Mouse (Mus musculus): Measurements from ENCODE around the gene Dennd1a.

Gene Dennd1a

DNA sequence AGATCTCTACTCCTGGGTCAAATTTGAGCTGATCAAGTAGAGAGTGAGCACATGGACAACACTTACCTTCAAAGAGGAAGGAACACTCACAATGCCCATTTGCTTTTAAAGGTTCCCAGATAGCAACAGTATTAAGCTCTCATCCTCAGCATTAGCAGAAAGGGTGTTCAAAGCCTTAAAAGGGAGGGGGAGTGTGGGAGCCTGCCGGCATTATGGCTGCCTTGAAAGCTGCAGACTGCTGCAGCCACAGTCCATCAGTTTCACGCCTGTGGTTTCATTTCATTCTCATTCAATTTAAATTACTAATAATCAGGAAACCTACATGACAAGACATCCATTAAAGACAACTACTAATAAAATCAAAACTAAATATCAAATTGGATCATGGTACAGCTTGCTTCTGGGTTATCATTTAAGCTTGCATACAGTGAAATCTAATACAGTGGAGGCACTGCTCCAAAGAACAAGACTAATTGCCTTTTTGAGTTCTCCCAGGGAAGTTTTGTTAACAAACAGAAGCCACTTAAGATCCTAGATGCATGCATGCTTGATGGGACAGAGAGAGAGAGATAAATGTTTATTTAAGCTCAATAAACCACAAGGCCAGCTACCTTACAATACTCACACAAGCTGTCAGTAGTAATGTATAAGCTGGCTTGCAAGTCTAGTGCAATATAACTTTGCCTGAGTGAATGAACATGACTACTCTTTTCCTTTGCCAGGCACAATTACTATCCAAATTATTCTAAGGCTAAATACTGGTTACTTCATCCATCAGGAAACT, 192.6 kb downstream of the Dennd1a start:
- POLR2A ChIA-PET: interaction anchor here in 1 of 4 experiments (1.8 kb wide), 1 partner anchor 12 kb away, joined by 7 read pairs; no protein-coding TSS in a partner anchor
- CTCF ChIA-PET: no interaction called here

DNA sequence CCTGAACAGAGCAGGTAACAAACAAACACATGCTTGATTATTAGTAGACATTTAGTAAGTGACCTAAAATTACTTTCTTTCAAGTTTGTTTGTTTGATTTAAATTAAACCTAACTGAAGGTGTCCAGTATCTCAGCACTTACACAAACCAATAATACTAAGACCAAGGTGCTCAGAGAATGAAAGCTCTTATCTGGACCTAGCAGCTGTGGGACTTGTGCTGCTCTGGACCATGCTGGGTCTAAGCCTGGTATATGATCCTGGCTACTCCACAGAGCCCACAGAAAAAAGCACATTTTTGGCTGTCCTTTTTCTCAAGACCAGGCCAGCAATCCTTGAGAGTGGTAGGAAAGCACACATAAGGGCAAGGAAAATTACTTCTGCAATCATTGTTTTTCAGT, 193.2 kb downstream of the Dennd1a start:
- ChIA-PET POLR2A (interaction anchor here in 1 of 4 experiments (1.8 kb wide), 1 partner anchor 12 kb away, joined by 7 read pairs; no protein-coding TSS in a partner anchor), CTCF (no interaction called here)

DNA sequence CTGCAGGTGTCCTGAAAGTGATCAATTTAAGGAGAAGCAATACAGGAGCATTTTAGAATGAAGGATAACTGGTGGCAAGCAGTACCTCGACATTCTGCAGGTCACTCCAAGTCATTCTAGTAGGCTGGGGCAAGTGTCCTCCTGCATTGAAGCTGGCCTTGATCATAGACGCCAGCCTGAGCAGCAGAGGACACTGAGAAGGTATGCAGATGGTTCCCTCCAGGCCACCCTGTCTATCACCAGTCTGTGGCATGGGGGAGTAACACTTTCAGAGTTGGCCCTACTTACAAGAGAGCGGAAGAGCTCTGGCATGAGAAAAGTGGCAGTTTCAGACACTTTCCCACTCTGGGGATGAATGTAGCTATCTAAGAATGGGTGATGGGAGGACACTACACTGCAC, 193.9 kb downstream of the Dennd1a start:
- POLR2A ChIA-PET: no interaction called here

DNA sequence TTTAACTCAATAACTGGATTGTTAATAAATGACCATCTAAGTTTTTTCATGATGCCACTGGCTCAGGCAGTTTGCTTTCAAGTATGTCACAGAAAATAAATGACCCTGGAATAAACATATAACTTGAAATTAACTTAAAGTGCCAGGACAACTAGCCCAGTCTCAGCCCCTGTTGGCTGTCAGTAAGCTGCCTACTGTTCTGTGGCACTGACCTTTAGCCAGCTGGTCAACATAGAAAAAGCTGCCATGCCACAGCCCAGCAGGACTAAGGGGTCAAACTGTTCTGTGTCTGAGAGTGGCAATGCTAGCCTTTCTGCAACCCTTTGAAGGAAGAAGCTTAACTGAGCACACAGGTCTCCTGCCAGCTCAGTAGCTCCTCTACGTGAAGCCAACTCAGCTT, 198.8 kb downstream of the Dennd1a start:
- CTCF ChIA-PET: interaction anchor here in 1 of 4 experiments (0.5 kb wide), 1 partner anchor 102 kb away, joined by 4 read pairs; no protein-coding TSS in a partner anchor
- POLR2A ChIA-PET: no interaction called here

More for the DNA sequence above, 193.9 kb downstream of the Dennd1a start:
- CTCF ChIA-PET: no interaction called here

DNA sequence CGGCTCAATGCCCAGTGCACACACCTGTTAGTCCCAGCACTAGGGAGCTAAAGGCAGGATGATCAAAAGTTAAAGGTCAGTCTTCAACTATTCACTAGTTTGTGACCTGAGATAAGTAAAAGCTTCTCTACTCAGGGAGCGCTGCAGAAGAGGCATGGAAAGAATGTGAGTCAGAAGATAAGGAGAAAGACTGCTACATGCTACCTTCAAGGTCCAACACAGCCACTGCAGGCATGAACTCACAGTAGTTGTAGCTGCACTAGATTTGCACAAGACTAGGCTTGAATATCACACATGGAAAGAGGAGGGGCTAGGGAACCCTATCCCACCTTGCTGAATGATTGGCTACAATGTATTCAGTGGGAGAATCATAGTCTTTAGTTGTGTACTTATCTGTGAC, 202.1 kb downstream of the Dennd1a start:
- CTCF ChIA-PET: no interaction called here
- POLR2A ChIA-PET: no interaction called here

DNA sequence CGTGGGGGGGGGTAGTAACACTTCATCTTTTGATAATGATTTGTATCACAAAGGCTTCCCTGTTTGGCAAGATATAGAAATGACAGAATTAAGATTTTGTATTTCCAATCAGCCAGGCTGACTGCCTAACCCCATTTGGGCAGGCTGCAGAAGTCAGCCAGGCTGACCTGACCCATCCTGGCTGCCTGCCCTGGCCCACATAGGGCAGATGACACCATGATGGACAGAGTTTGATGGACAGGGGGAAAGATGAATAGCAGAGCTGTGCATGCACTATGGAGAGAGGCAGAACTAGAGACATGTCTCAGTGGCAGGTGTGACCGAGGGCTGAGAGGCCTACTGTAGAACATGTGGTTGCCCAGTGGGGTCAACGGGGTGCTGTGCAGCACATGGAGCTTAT, 203.9 kb downstream of the Dennd1a start:
- POLR2A ChIA-PET: no interaction called here
- CTCF ChIA-PET: no interaction called here

DNA sequence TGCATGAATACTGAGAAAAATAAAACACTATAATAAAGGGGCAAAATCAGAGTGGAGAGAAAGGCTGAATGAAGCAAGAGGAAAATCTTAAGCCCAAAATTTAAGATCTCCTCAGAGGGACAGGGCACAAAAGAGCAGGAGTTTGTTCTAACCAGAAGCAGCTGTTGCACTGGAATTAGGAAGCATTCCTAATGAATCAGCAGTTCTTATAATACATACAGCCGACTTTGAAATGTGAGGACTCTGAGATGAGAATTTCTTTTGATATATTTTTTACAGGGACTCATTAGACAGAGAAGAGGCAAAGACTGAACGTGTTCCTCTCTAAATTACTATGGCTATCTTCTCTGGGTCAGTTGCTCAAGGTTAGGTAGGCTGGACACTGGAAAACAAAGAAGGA, 212.7 kb downstream of the Dennd1a start:
- POLR2A ChIA-PET: no interaction called here
- CTCF ChIA-PET: no interaction called here

DNA sequence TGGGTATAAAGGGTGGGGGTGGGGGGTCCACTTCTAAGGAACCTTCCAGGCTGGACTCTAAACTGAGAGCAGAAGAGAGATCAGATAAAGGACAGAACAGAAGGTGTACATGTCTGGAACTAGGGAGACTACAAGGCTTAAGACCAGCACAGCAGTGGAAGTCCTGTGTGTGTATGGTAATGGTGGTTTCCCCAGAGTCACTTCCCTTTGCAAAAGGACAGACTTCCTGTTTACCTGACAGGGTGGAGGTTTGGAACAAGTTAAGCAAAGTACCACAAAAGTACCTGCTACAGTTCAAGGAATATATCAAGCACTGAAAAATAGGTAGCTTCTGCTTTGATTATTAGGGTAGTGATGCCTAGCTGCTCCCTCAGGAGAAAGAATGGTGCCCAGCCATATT, 215.1 kb downstream of the Dennd1a start:
- CTCF ChIA-PET: no interaction called here

DNA sequence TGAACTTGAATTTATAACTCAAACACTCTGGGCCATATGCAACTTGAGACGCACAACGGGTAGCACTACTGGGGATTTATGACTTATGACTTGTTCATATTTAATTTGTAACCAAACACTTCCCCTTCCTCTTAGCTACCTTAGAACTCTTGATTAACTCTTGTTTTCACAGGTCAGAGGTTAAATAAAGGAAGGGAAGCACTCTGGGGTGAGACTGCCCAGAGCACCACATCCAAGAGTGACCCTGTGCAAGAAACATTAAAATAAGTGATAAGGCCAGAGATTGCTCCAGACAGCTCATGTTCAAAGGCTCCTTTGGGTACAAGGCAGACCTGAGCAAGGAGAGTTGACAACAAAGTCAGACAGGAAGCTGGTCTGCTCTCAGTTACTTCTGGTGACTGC, 219.0 kb downstream of the Dennd1a start:
- ChIA-PET CTCF (interaction anchor here in 1 of 4 experiments (0.6 kb wide), 1 partner anchor 383 kb away, joined by 3 read pairs; no protein-coding TSS in a partner anchor), POLR2A (interaction anchor here in 1 of 4 experiments (1.2 to 1.3 kb wide), 2 partner anchors 15 to 16 kb away, joined by 3 read pairs; no protein-coding TSS in a partner anchor)

More for the DNA sequence above, 215.1 kb downstream of the Dennd1a start:
- POLR2A ChIA-PET: interaction anchor here in 1 of 4 experiments (0.5 kb wide), 1 partner anchor 40 kb away, joined by 3 read pairs; no protein-coding TSS in a partner anchor

DNA sequence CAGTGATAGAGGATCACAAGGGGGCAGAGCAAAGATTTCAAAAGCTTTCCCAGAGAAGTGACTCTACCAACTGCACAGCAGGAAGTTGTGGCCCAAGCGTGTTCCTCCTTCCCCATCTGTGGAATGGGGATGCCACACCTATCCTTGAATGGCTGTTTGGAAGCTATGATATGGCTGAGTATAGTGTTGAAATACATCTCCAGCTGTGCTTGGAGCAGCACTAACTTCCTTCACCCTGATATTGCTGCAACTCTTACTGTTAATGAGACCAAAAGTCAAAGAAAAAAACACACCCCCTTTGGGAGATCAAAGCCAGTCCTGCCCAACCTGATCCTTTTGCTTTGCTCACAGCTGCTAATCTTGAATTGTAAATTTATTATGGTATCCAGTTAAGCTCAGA, 221.3 kb downstream of the Dennd1a start:
- CTCF ChIA-PET: interaction anchor here in 2 of 4 experiments (0.6 to 0.7 kb wide), 2 partner anchors 74 to 131 kb away, joined by 5 to 10 read pairs; no protein-coding TSS in a partner anchor
- POLR2A ChIA-PET: interaction anchor here in 1 of 4 experiments (1.3 to 1.4 kb wide), 2 partner anchors 10 to 13 kb away, joined by 4 to 6 read pairs; no protein-coding TSS in a partner anchor

DNA sequence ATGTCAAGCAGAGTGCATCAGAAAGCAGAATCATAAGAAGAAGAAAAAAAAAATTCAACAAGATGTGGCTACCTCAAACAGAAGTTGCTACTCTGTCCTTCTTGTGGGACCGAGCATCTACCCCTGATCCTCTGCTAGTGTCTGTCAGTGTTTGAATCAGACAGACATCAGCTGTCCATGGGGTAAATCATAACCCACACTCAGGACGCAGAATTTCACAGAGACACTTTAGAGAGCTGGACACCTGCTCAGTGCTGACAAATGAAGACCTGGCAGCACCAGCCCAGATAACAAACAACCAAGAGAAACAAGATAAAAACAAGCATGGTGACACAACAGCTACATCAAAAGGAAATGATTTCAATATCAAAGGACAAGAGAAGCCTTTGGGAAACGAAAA, 222.9 kb downstream of the Dennd1a start:
- CTCF ChIA-PET: no interaction called here
- POLR2A ChIA-PET: interaction anchor here in 1 of 4 experiments (0.7 kb wide), 1 partner anchor 11 kb away, joined by 3 read pairs; no protein-coding TSS in a partner anchor

DNA sequence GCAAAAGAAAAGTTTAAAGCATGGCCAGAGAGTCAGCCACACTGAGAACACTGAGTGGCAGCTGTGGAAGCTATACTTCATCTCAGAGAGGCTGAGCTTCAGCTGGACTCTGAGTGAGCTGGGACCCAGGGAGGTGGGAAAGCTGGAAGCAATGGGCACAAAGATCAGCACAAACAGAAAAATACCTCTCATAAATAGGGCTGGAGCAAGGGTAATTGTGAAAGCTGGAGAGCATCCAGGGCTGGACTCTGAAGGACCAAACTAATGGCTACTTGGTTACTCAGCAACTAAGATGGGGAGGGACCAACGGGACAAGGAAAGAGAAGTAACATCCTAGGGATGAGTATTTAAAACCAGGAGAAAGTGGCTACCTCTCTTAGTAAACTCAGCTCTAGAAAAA, 225.0 kb downstream of the Dennd1a start:
- CTCF ChIA-PET: no interaction called here

DNA sequence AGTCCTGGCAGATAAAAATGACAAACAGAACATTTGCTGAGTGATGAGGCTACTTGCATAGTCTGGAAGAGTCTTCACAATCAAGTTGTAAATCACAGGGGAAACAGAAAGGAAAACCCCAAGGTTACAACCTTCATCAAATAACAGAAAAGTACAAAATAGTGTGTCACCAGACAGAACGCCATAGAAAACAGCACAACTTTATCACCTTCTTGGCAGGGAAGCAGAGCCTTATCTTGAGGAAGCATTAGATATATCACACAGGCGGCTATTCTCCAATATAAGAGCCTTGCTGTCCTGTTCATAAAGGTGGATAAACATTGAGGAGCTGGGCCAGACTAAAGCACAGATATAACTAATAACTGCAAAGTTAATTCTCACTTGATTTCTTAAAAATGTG, 225.7 kb downstream of the Dennd1a start:
- POLR2A ChIA-PET: interaction anchor here in 2 of 4 experiments (2.0 to 2.5 kb wide), 3 partner anchors 8 to 11 kb away, joined by 4 to 11 read pairs (median 6); no protein-coding TSS in a partner anchor
- CTCF ChIA-PET: no interaction called here

More for the DNA sequence above, 225.0 kb downstream of the Dennd1a start:
- POLR2A ChIA-PET: interaction anchor here in 2 of 4 experiments (2.0 to 2.5 kb wide), 3 partner anchors 9 to 11 kb away, joined by 4 to 11 read pairs (median 6); no protein-coding TSS in a partner anchor

DNA sequence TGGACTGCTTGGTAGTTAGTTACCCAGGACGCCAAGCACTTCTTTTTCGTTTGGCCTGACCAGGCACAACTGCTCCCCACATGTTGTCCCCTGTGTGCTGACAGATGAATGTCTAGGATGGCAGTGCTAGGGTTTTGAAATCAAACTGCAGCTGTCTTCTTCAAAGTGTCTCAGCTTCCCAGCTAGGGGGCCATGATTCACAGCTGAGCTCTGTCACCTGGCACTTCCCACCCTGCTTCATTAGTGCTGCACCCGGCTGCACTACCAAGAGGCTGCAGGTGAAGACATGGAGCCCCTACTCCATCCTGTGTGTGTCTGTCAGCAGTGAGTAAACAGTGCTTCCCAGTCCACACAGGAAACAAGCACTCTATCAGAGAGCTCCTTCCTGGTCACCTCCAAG, 234.8 kb downstream of the Dennd1a start:
- ChIA-PET POLR2A (interaction anchor here in 2 of 4 experiments (0.5 to 2.5 kb wide), 8 partner anchors 9 to 606 kb away, joined by 3 to 11 read pairs (median 4); no protein-coding TSS in a partner anchor), CTCF (no interaction called here)

DNA sequence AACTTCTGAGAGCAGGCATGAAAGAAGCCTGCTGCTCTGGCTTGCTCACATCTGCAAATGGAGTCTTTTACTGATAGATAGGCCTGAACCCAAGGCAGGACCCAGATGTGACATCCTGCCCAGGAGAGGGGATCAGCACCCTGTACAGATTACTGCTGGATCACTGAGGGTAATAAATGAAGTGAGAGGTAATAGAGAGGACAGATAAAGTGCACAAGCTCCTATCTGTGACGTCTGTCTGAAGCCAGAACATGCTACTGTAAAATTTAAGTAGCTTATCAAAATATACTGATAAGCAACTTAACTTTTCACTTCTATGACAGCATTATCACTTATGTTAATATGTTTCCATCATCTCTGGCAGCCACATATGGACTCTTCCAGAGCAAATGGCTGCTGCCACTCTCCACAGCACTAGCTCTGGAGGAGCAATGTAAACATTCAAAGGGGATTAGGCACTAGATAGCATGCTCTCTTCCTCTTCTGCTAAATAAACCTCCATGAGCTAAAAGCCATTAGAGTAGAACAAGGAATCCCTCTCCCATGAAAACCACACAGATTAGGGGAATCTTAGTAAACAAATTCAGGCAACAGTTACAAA, 235.6 kb downstream of the Dennd1a start:
- ChIA-PET CTCF (no interaction called here), POLR2A (interaction anchor here in 1 of 4 experiments (0.7 to 2.5 kb wide), 4 partner anchors 10 to 607 kb away, joined by 3 to 11 read pairs (median 4); no protein-coding TSS in a partner anchor)

DNA sequence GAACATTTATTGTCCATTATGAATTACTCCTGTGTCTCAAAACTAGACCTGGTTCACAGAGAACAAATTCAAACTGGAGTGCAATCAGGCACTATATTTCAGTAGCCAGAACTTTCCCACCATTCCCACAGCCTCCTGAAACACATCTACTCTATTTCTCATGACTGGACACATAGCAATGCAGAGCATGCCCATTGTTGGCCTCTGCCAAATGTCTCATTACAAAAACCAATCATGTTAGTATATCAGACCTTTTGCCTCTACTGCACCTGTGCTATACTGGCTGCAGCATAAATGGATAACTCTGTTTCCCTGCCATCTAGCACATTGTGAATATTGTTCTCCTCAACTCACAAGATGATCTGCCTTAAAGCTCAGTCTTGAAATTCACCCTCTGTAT, 238.2 kb downstream of the Dennd1a start:
- POLR2A ChIA-PET: interaction anchor here in 2 of 4 experiments (0.6 to 1.0 kb wide), 2 partner anchors 52 to 703 kb away, joined by 3 read pairs; no protein-coding TSS in a partner anchor
- CTCF ChIA-PET: no interaction called here

DNA sequence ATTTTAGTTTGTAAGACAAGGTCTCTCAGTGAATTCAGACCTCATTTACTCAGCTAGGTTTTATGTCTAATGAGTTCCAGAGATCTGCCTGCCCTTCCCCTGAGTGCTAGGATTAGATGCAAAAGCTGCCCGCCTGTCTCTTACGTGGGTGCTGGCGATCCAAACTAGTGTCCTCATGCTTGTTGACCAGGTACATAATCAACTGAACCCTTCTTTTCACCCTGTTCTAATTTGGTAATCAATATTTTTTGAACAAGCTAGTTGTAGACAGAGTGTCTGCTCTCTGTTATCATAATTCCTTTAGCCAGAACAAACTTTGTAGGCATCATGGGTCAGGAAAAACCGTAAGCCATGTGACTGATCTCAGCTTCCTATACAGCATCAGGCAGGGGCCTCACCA, 241.9 kb downstream of the Dennd1a start:
- CTCF ChIA-PET: no interaction called here
- POLR2A ChIA-PET: interaction anchor here in 2 of 4 experiments (0.5 to 0.6 kb wide), 2 partner anchors 267 to 645 kb away, joined by 3 to 4 read pairs; no protein-coding TSS in a partner anchor

DNA sequence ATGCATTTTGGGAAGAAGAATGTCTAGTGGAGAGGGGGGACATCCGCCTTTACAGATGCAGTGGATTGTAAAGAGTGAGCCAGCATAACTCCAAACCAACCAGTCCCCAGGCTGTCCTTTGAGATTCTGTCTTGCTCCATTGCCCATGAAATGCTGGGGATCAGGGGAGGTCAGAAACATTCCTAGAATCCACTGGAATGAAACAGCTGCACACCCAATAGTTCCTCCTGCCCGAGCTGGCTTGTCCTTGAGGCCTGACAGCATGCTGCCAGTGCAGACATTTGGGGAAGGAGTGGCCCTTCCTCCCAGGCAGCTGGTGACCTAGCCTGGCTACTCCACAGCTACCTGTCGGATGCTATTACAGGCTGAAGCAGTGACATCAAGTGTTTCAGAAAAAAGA, 246.3 kb downstream of the Dennd1a start:
- ChIA-PET POLR2A (interaction anchor here in 1 of 4 experiments (1.0 to 1.5 kb wide), 3 partner anchors 11 to 351 kb away, joined by 3 to 6 read pairs (median 5); no protein-coding TSS in a partner anchor), CTCF (no interaction called here)

DNA sequence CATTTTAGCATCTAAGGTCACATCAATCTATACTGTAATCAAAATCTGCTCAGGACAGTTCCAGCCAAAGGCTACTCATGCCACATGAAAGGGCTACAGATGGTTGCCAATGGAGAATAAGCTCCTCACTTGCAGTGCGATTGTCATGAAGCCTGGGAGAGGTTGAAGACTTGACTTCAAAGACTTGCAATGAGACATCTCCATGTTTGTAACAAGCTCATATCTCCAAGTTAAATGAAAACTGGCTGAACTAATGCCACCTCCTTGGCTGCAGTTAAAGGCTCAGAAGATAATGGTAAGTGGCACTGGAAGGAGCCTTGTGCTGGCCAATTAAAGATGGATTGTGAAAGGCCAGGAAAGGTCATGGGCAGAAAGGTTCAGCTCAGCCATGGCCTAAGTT, 247.6 kb downstream of the Dennd1a start:
- ChIA-PET POLR2A (interaction anchor here in 2 of 4 experiments (0.8 to 1.5 kb wide), 2 partner anchors 12 to 14 kb away, joined by 3 to 6 read pairs; no protein-coding TSS in a partner anchor), CTCF (interaction anchor here in 1 of 4 experiments (0.7 kb wide), 1 partner anchor 416 kb away, joined by 4 read pairs; no protein-coding TSS in a partner anchor)

DNA sequence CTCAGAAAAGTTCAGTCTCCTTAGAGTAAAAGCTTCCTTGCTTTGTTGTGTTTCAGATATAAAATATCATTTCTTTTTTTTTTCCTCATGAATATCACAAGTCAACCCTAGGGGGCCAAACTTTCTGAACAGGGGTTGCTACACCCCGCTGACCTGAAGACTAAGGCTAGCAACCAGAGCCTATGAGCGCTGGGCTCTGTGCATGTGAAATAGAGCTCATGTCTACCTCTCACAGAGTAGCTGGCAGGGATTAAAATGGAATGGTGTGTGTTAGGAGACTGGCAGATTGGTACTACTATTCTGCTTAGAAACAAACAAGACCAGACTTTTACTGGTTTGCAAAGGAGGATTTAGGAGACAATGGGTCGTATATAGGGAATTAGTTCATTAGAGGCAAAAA, 258.9 kb downstream of the Dennd1a start:
- ChIA-PET CTCF (no interaction called here), POLR2A (no interaction called here)
